Mouse (Mus musculus): ENCODE measurements around the gene Azgp1.

DNA sequence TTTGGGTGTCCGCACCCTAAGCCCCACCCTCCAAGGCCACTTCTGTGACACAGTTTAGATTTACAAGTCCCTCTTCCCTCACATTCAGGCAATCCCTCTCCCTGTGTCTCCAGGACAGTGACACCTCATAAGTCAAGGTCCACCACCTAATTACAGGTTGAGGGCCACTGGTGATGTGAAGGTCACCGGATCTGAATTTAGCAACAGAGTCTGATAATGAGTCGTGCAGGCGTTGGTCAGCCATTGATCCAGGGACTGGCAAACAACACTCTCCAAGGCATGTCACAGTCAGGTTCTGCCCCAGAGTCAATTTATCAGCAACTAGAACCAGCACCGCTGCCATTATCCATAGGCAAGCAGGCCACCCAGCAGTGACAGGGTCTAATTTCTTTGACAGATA is 31.1 kb downstream of the Azgp1 start:
- TF ChIP-seq CTCF (IDR thresholded peaks at IDR 0.05; ENCODE audit: control insufficient read depth, insufficient read depth, insufficient read length) (no peak), CEBPB (IDR thresholded peaks at IDR 0.05; ENCODE audit: low read depth) (no peak), MAX (IDR thresholded peaks at IDR 0.05) (no peak)

All from C2C12 (cell line).